Comparison of ENCODE assay signal across 8 mouse cellular contexts in the genomic region with DNA sequence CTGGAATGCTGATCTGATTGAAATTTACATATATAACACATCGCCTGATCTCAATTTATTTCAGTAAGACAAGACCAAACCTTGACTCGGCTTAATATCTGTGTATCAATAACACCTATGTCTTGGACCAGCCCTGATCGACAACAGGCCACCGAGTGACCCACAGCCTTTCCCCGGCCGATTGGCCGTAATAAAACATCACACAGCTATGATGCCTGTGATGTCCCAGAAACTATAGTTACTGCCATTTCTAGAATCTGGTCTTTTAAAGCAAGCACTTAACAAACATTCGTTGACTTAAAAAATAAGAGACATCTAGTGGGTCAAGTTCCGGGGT. TPM values are rescaled to one million over a fixed set of nuclear protein-coding genes. Genes with fewer than 3 reads are reported as not detected.
DNase-seq lines count a peak whose midpoint lies in the region; ATAC-seq and TF ChIP-seq lines count a peak whose summit lies in the region.

No protein-coding gene starts in this region.

- peak overlapping the region; percentile 72 for H3K4me2 ChIP-seq in kidney, embryonic 14.5 days (replicated peaks; ENCODE audit: low read depth, low read length)
- H3K4me2 ChIP-seq in hindbrain, embryonic 15.5 days = peak overlapping the region; percentile 79
- H3K4me2 ChIP-seq in midbrain, postnatal 0 days (ENCODE audit: low read depth, low read length, poor library complexity, severe bottlenecking) = peak overlapping the region; percentile 56

- H3K27ac ChIP-seq in kidney, embryonic 14.5 days (ENCODE audit: low read depth, low read length) = peak overlapping the region; percentile 86; the same call in 1 of the 2 replicates
- peak overlapping the region; percentile 79 for H3K27ac ChIP-seq in bone marrow macrophage, adult 2 months (ENCODE audit: insufficient read depth, low read depth, low read length)
- H3K27ac ChIP-seq in hindbrain, embryonic 15.5 days (replicated peaks) = peak overlapping the region; percentile 94
- H3K27ac ChIP-seq in midbrain, postnatal 0 days (ENCODE audit: low read depth, low read length) = peak overlapping the region; percentile 99

- H3K9me3 ChIP-seq in kidney, embryonic 14.5 days (ENCODE audit: control insufficient read depth, low read length) = no peaks in the 10 kb centered on the region
- H3K9me3 ChIP-seq in hindbrain, embryonic 15.5 days = no peaks in the 10 kb centered on the region
- no peaks in the 10 kb centered on the region for H3K9me3 ChIP-seq in midbrain, postnatal 0 days (ENCODE audit: low read length)

- H3K36me3 ChIP-seq in kidney, embryonic 14.5 days (ENCODE audit: control insufficient read depth, insufficient read depth, low read length) = peaks cover 62% of the 10 kb centered on the region
- H3K36me3 ChIP-seq in hindbrain, embryonic 15.5 days = peaks cover 62% of the 10 kb centered on the region
- peaks cover 18% of the 10 kb centered on the region for H3K36me3 ChIP-seq in midbrain, postnatal 0 days (ENCODE audit: insufficient read depth, low read length)

- H3K4me1 ChIP-seq in kidney, embryonic 14.5 days (ENCODE audit: control insufficient read depth, insufficient read depth, low read length) = peaks cover 7% of the 10 kb centered on the region; the same call in 1 of the 2 replicates
- H3K4me1 ChIP-seq in bone marrow macrophage, adult 2 months (ENCODE audit: control insufficient read depth, insufficient read depth, low read length) = peaks cover 6% of the 10 kb centered on the region
- peaks cover 23% of the 10 kb centered on the region for H3K4me1 ChIP-seq in hindbrain, embryonic 15.5 days (replicated peaks)
- H3K4me1 ChIP-seq in midbrain, postnatal 0 days (ENCODE audit: insufficient read depth, low read length) = no peaks in the 10 kb centered on the region

- TF ChIP-seq CTCF in bone marrow macrophage, adult 2 months (IDR thresholded peaks at IDR 0.05; ENCODE audit: low read depth, low read length) = no peak
- no peak for TF ChIP-seq CTCF in midbrain, postnatal 0 days (IDR thresholded peaks at IDR 0.05)

- DNase-seq in kidney, postnatal 4 days = no peak
- no peak for DNase-seq in midbrain, postnatal 0 days (ENCODE audit: low spot score)
- DNase-seq in gastrocnemius, postnatal 14 days = no peak
- DNase-seq in left cerebral cortex, postnatal 25 days (ENCODE audit: low spot score in 2 of 2) = no peak

- no peak for ATAC-seq in kidney, embryonic 14.5 days (ENCODE audit: low FRiP score, low TSS enrichment)
- no peak for ATAC-seq in hindbrain, embryonic 15.5 days (ENCODE audit: low FRiP score, low read depth)
- ATAC-seq in midbrain, postnatal 0 days (ENCODE audit: low FRiP score) = no peak
- ATAC-seq in megakaryocyte progenitor cell, adult 5-6 weeks (replicated peaks; ENCODE audit: poor library complexity) = no peak

- WGBS in kidney, embryonic 14.5 days = 2% methylated on average over 9 of the region's 9 CpGs
- 1% methylated on average over 9 of the region's 9 CpGs for WGBS in hindbrain, embryonic 15.5 days
- 1% methylated on average over 9 of the region's 9 CpGs for WGBS in midbrain, postnatal 0 days

- peak overlapping the region; percentile 99 for H3K9ac ChIP-seq in kidney, embryonic 14.5 days (ENCODE audit: low read depth, low read length)
- peak overlapping the region; percentile 89 for H3K9ac ChIP-seq in hindbrain, embryonic 15.5 days
- H3K9ac ChIP-seq in midbrain, postnatal 0 days (replicated peaks; ENCODE audit: low read length, poor library complexity, severe bottlenecking) = peak overlapping the region; percentile 100

- peak overlapping the region; percentile 92 for H3K4me3 ChIP-seq in kidney, embryonic 14.5 days (ENCODE audit: low read length)
- peak overlapping the region; percentile 95 for H3K4me3 ChIP-seq in bone marrow macrophage, adult 2 months (ENCODE audit: insufficient read depth, low read length)
- H3K4me3 ChIP-seq in hindbrain, embryonic 15.5 days = peak overlapping the region; percentile 63
- peak overlapping the region; percentile 100 for H3K4me3 ChIP-seq in midbrain, postnatal 0 days (ENCODE audit: low read depth, low read length)

- intact Hi-C loops in gastrocnemius, postnatal 14 days (cut with DNase I; ENCODE audit: low total_unique reads) = no loop called here
- intact Hi-C loops in left cerebral cortex, postnatal 25 days (cut with DNase I) = no loop called here

- no peaks in the 10 kb centered on the region for H3K27me3 ChIP-seq in kidney, embryonic 14.5 days (ENCODE audit: control insufficient read depth, insufficient read depth, low read length)
- H3K27me3 ChIP-seq in hindbrain, embryonic 15.5 days = no peaks in the 10 kb centered on the region
- H3K27me3 ChIP-seq in midbrain, postnatal 0 days (ENCODE audit: insufficient read depth, low read length) = no peaks in the 10 kb centered on the region

- TF ChIP-seq POLR2A in bone marrow macrophage, adult 2 months (IDR thresholded peaks at IDR 0.05; ENCODE audit: borderline replicate concordance, low read depth, low read length) = no peak

RNA-seq across cellular contexts. Expression of a gene that starts 0.8 kb away (rescaled TPM):
- 128 and 193 TPM in 2 replicates for polyA plus RNA-seq in kidney, embryonic 14.5 days (2014; fragmentation: Nextera tagmentation; extraction: Ambion mirVana)
- polyA plus RNA-seq in bone marrow macrophage, adult 2 months (2012; ENCODE audit: insufficient read depth, insufficient read length, missing spikeins) = 177 and 178 TPM in 2 replicates
- polyA plus RNA-seq in hindbrain, embryonic 15.5 days (2015; fragmentation: Nextera tagmentation; extraction: Ambion mirVana) = 230 and 247 TPM in 2 replicates
- 142 and 145 TPM in 2 replicates for total RNA-seq in midbrain, postnatal 0 days (2014; rRNA removed)
- polyA plus RNA-seq in midbrain, postnatal 0 days (2015; fragmentation: Nextera tagmentation; extraction: Ambion mirVana) = 159 and 160 TPM in 2 replicates
- 10 to 100 TPM; 30.9 to 40.5 TPM for total RNA-seq in gastrocnemius, postnatal 14 days (2021)
- 100 to 1,000 TPM; 122 to 155 TPM for total RNA-seq in left cerebral cortex, postnatal 25 days (2021)
- total RNA-seq in megakaryocyte progenitor cell, adult 5-6 weeks (2015) = 110 and 146 TPM in 2 replicates
- 142 and 235 TPM in 2 replicates for total RNA-seq in megakaryocyte progenitor cell, adult 5-6 weeks (2017)

RNA-seq across cellular contexts. Expression of a gene that starts 59.7 kb away (rescaled TPM):
- polyA plus RNA-seq in kidney, embryonic 14.5 days (2014; fragmentation: Nextera tagmentation; extraction: Ambion mirVana) = 32.4 and 38.4 TPM in 2 replicates
- not detected in 2 replicates for polyA plus RNA-seq in bone marrow macrophage, adult 2 months (2012; ENCODE audit: insufficient read depth, insufficient read length, missing spikeins)
- polyA plus RNA-seq in hindbrain, embryonic 15.5 days (2015; fragmentation: Nextera tagmentation; extraction: Ambion mirVana) = 14.0 and 18.5 TPM in 2 replicates
- total RNA-seq in midbrain, postnatal 0 days (2014; rRNA removed) = 115 and 120 TPM in 2 replicates
- polyA plus RNA-seq in midbrain, postnatal 0 days (2015; fragmentation: Nextera tagmentation; extraction: Ambion mirVana) = 13.5 and 14.1 TPM in 2 replicates
- 10 to 100 TPM in 1 of 2 experiments, 1 to 10 TPM in 1; 8.4 to 10.6 TPM for total RNA-seq in gastrocnemius, postnatal 14 days (2021)
- total RNA-seq in left cerebral cortex, postnatal 25 days (2021) = 10 to 100 TPM; 16.6 to 17.8 TPM
- not detected in 2 replicates for total RNA-seq in megakaryocyte progenitor cell, adult 5-6 weeks (2015)
- total RNA-seq in megakaryocyte progenitor cell, adult 5-6 weeks (2017) = 1.00 TPM in 1 of 2 replicates, not detected in the other

Comparison
In these comparisons a context has a peak if more than half of its experiments do, and no peak if none do; other contexts are left out.
1. RNA of a gene that starts 59.7 kb away (total RNA-seq): 115 to 120 TPM in midbrain, postnatal 0 days, 16.6 to 17.8 TPM in left cerebral cortex, postnatal 25 days and 8.4 to 10.6 TPM in gastrocnemius, postnatal 14 days; 1.00 TPM in megakaryocyte progenitor cell, adult 5-6 weeks; every median in the first group is over 4 times any median in the second.
2. Peak in every context shown above with its lines, with median percentiles within 50 percentile points of each other: H3K27ac ChIP-seq, H3K4me2 ChIP-seq, H3K4me3 ChIP-seq and H3K9ac ChIP-seq.